Mouse (Mus musculus) bone marrow macrophage, adult 2 months (primary cell): Measurements from ENCODE around the gene Grpel1. TPM values are rescaled to one million over a fixed set of nuclear protein-coding genes. Genes with fewer than 3 reads are reported as not detected.

Experiments used
- H3K27ac ChIP-seq: 2 replicates; pipeline ENCODE4 v1.5.1; 2012; ENCODE audit warnings: low read depth, low read length; ENCODE audit not compliant: insufficient read depth
- H3K4me1 ChIP-seq: 2 replicates; pipeline ENCODE4 v1.6.1; 2012; ENCODE audit warnings: low read length; ENCODE audit not compliant: control insufficient read depth, insufficient read depth
- H3K4me3 ChIP-seq: 2 replicates; pipeline ENCODE4 v1.5.1; 2012; ENCODE audit warnings: mild to moderate bottlenecking, low read length, moderate library complexity; ENCODE audit not compliant: insufficient read depth
- CTCF ChIP-seq: IDR thresholded peaks from 2 replicates; pipeline ENCODE4 v1.5.1; 2012; ENCODE audit warnings: low read depth, mild to moderate bottlenecking, low read length, moderate library complexity
- POLR2A ChIP-seq: IDR thresholded peaks from 2 replicates; pipeline ENCODE4 v1.6.1; 2012; ENCODE audit warnings: mild to moderate bottlenecking, low read depth, low read length, borderline replicate concordance
- polyA plus RNA-seq: library from polyadenylated mRNA; stranded (reverse); fragments of >200 nt; gene quantifications from 2 replicates; pipeline ENCODE4 v1.2.4, GENCODE M21; 2012; ENCODE audit not compliant: missing spikeins, insufficient read depth, insufficient read length

The Grpel1 gene
- polyA plus RNA-seq, 1 experiment: 11.1 TPM

DNA sequence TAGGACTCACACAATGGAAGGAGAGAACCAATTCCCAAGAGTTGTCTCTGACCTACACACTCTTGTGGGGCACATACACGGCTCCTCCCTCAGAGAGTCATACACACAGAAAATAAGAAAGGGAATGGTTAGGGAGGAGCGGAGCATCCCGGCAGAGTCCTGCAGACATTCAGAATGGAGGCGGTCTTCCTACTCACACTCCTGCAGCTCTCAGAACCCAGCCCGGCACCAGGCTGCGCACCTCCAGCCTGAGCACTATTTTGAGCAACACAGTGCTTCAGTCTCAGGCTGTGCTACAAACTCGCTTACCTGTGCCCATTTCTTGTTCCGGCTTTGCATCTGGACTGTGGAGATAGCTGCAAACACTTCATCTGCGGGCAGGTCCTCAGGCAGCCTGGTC, 29.9 kb downstream of the Grpel1 start:
- TF ChIP-seq POLR2A (no peak), CTCF (no peak)
- Histone ChIP-seq H3K4me1 (peaks cover 6% of the 10 kb centered on the region; the same call in 1 of the 2 replicates), H3K27ac (no peak overlapping the region), H3K4me3 (no peak overlapping the region)

DNA sequence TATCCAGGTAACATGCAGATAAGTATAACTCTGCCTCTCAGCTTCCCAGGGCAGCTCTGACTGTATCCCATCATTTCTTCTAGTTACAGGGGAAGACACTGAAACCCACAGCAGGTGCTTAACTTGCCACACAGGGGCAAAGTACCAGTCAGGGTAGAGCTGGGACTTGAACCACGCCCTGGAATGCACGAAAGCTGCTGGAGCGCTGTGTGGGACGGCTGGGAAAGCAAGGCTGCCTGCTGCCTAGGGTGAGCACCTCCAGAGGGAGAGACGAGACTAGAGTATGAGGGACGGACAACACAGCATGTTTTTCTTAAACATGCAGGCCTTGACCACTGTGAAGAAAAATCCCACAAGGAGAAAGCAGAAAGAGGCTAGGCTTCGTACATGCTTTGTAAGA, 40.4 kb downstream of the Grpel1 start:
- Histone ChIP-seq H3K4me1 (no peaks in the 10 kb centered on the region), H3K27ac (no peak overlapping the region), H3K4me3 (no peak overlapping the region)
- TF ChIP-seq POLR2A (no peak), CTCF (no peak)

- no peaks in the 10 kb centered on the region for H3K4me1 ChIP-seq
- H3K27ac ChIP-seq: no peak overlapping the region
- H3K4me3 ChIP-seq: no peak overlapping the region
- TF ChIP-seq POLR2A (no peak), CTCF (no peak)
Observed at GRCm38 (mm10) chr5:36505643-36506042, 40.8 kb downstream of the Grpel1 start.

DNA sequence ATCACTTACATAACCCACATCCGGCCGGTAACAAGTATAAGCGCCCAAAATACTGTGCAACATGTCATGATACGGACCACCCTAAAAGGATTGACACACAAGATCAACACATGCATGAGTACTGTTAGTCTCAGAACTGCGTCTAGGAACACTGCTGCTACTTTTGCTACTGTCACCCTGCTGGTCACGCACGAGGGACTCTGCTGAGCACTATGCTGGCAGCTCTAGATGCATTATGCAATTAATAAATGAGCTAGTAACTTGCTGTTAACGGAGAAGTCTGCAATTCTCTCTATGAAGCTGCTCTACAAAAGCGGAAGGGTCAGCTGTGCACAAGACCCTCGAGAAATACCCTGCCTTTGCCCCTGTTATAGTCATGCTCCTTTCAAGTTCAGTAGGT, 43.6 kb downstream of the Grpel1 start:
- Histone ChIP-seq H3K4me3 (no peak overlapping the region), H3K4me1 (no peaks in the 10 kb centered on the region), H3K27ac (no peak overlapping the region)
- TF ChIP-seq CTCF (no peak), POLR2A (no peak)

- H3K4me3 ChIP-seq: no peak overlapping the region
- TF ChIP-seq CTCF: no peak
- no peak for TF ChIP-seq POLR2A
Observed at GRCm38 (mm10) chr5:36510956-36511355, 46.2 kb downstream of the Grpel1 start.

GRCm38 (mm10) chr5:36515126-36515525, 50.3 kb downstream of the Grpel1 start:
- Histone ChIP-seq H3K27ac (peak overlapping the region; percentile 91), H3K4me1 (peaks cover 33% of the 10 kb centered on the region), H3K4me3 (no peak overlapping the region)
- no peak for TF ChIP-seq POLR2A
- TF ChIP-seq CTCF: no peak

More at GRCm38 (mm10) chr5:36510956-36511355, 46.2 kb downstream of the Grpel1 start:
- Histone ChIP-seq H3K27ac (no peak overlapping the region), H3K4me1 (peaks cover 14% of the 10 kb centered on the region)

GRCm38 (mm10) chr5:36515558-36515957, 50.8 kb downstream of the Grpel1 start:
- no peak for TF ChIP-seq CTCF
- no peak for TF ChIP-seq POLR2A
- peaks cover 33% of the 10 kb centered on the region for H3K4me1 ChIP-seq
- H3K4me3 ChIP-seq: no peak overlapping the region
- peak overlapping the region; percentile 91 for H3K27ac ChIP-seq

DNA sequence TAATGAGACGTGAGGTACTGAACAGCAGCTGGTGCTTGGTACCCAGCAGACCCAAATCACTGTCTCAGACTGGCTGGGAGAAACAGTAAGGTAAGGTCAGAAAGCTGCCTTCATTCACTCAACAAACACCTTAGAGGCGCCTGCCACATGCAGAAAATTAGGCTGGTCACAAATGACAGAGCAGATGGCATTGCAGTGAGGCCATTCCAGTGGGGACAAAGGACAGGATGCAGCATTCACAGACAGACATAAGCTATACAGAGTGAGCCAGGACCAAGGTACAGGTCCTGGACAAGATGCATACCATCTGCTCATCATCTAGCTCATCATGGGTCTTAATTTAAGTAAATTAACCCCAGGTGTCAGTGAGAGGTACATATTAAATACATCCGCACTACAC, 52.8 kb downstream of the Grpel1 start:
- Histone ChIP-seq H3K4me3 (no peak overlapping the region), H3K4me1 (peaks cover 33% of the 10 kb centered on the region), H3K27ac (no peak overlapping the region)
- TF ChIP-seq CTCF (no peak), POLR2A (no peak)

GRCm38 (mm10) chr5:36519751-36520150, 55.0 kb downstream of the Grpel1 start:
- Histone ChIP-seq H3K4me1 (peaks cover 29% of the 10 kb centered on the region), H3K27ac (no peak overlapping the region), H3K4me3 (no peak overlapping the region)
- TF ChIP-seq POLR2A: no peak
- TF ChIP-seq CTCF: no peak

GRCm38 (mm10) chr5:36522782-36523181, 58.0 kb downstream of the Grpel1 start:
- no peak overlapping the region for H3K4me3 ChIP-seq
- peaks cover 18% of the 10 kb centered on the region for H3K4me1 ChIP-seq

DNA sequence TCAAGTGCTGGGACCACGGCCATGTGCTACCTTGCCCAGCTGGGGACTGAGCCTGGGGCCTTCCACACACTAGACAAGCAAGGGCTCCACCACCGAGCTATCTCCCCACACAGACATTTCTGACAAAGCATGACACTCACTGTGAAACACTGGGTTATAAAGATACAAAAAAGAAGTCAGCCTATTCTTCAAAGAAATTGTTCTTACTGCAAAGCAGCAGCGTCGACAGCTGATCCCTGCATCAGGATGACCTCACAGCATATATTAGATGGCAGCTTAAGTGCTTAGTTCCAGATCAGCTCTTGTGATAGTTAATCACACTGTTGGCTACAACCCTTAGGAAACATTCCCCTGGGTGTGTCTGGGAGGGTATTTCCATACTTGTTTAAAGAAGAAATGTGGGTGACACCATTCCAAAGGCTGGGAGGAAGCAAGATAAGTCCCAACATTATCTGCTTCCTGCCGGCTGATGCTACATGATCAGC, 58.5 kb downstream of the Grpel1 start:
- Histone ChIP-seq H3K4me1 (peaks cover 23% of the 10 kb centered on the region), H3K27ac (no peak overlapping the region), H3K4me3 (no peak overlapping the region)
- TF ChIP-seq CTCF (no peak), POLR2A (no peak)

More at GRCm38 (mm10) chr5:36522782-36523181, 58.0 kb downstream of the Grpel1 start:
- no peak for TF ChIP-seq POLR2A
- TF ChIP-seq CTCF: no peak
- no peak overlapping the region for H3K27ac ChIP-seq

Other genes starting within 250 kb of the Grpel1 start
- 0.31 TPM in 1 of 2 replicates, not detected in the other for gene Sorcs2, start 66.9 kb upstream of the Grpel1 start, polyA plus RNA-seq
- gene Tada2b, start 19.3 kb downstream of the Grpel1 start, polyA plus RNA-seq: 9.5 and 9.9 TPM in 2 replicates
- not detected in 2 replicates for gene Ccdc96, start 19.6 kb downstream of the Grpel1 start, polyA plus RNA-seq
- 57.5 and 57.8 TPM in 2 replicates for gene Tbc1d14, start 128.3 kb downstream of the Grpel1 start, polyA plus RNA-seq
- gene D5Ertd579e, start 231.0 kb downstream of the Grpel1 start, polyA plus RNA-seq: 32.3 and 34.0 TPM in 2 replicates